Mouse (Mus musculus): ENCODE data around the gene Epb41l2.

Epb41l2 gene

GRCm38 (mm10) chr10:25499323-25500071, 139.9 kb downstream of the Epb41l2 start:
- no peak for DNase-seq (ENCODE audit: low spot score)

GRCm38 (mm10) chr10:25503250-25503649, 143.7 kb downstream of the Epb41l2 start:
- DNase-seq (ENCODE audit: low spot score), result no peak

- no peak for DNase-seq (ENCODE audit: low spot score)
Observed at GRCm38 (mm10) chr10:25513821-25514220, 154.2 kb downstream of the Epb41l2 start.

GRCm38 (mm10) chr10:25519954-25520353, 160.4 kb downstream of the Epb41l2 start:
- DNase-seq (ENCODE audit: low spot score), result peak; percentile 28

GRCm38 (mm10) chr10:25520428-25520827, 160.8 kb downstream of the Epb41l2 start:
- peak; percentile 58 for DNase-seq (ENCODE audit: low spot score)

GRCm38 (mm10) chr10:25523727-25524126, 164.1 kb downstream of the Epb41l2 start:
- no peak for DNase-seq (ENCODE audit: low spot score)

- no peak for DNase-seq (ENCODE audit: low spot score)
Observed at GRCm38 (mm10) chr10:25526156-25526555, 166.6 kb downstream of the Epb41l2 start.

GRCm38 (mm10) chr10:25526622-25527021, 167.0 kb downstream of the Epb41l2 start:
- no peak for DNase-seq (ENCODE audit: low spot score)

GRCm38 (mm10) chr10:25527126-25527525, 167.5 kb downstream of the Epb41l2 start:
- DNase-seq (ENCODE audit: low spot score), result no peak

- DNase-seq (ENCODE audit: low spot score), result no peak
Observed at GRCm38 (mm10) chr10:25531335-25531734, 171.7 kb downstream of the Epb41l2 start.

- no peak for DNase-seq (ENCODE audit: low spot score)
Observed at GRCm38 (mm10) chr10:25533105-25533504, 173.5 kb downstream of the Epb41l2 start.

- no peak for DNase-seq (ENCODE audit: low spot score)
Observed at GRCm38 (mm10) chr10:25533513-25534246, 174.1 kb downstream of the Epb41l2 start.

- DNase-seq (ENCODE audit: low spot score), result no peak
Observed at GRCm38 (mm10) chr10:25534467-25534866, 174.9 kb downstream of the Epb41l2 start.

GRCm38 (mm10) chr10:25535891-25536331, 176.3 kb downstream of the Epb41l2 start, which contains the start of gene Smlr1:
Gene Smlr1, minus strand, starts transcription at chr10:25536267.
- no peak for DNase-seq (ENCODE audit: low spot score)

- DNase-seq (ENCODE audit: low spot score), result no peak
Observed at GRCm38 (mm10) chr10:25536621-25537020, 177.0 kb downstream of the Epb41l2 start.

- DNase-seq (ENCODE audit: low spot score), result no peak
Observed at GRCm38 (mm10) chr10:25538738-25539137, 179.1 kb downstream of the Epb41l2 start.

GRCm38 (mm10) chr10:25539146-25539770, 179.7 kb downstream of the Epb41l2 start:
- DNase-seq (ENCODE audit: low spot score), result peak; percentile 38

- no peak for DNase-seq (ENCODE audit: low spot score)
Observed at GRCm38 (mm10) chr10:25539771-25540168, 180.2 kb downstream of the Epb41l2 start.

GRCm38 (mm10) chr10:25541097-25541496, 181.5 kb downstream of the Epb41l2 start:
- no peak for DNase-seq (ENCODE audit: low spot score)

- DNase-seq (ENCODE audit: low spot score), result no peak
Observed at GRCm38 (mm10) chr10:25552936-25553335, 193.3 kb downstream of the Epb41l2 start.

GRCm38 (mm10) chr10:25571319-25572240, 212.0 kb downstream of the Epb41l2 start:
- no peak for DNase-seq (ENCODE audit: low spot score)

All from MN1 (cell line).